Mouse (Mus musculus) forebrain, postnatal 0 days (tissue): ENCODE measurements around the gene Nova2. TPM values are rescaled to one million over a fixed set of nuclear protein-coding genes. Genes with fewer than 3 reads are reported as not detected.

Source experiments
- ATAC-seq: fragments of 200-750 bp; cut with Nextera tagmentation; 2 replicates; pipeline ENCODE4 v1.8.0; 2017; ENCODE audit warnings: mild to moderate bottlenecking, moderate library complexity
- DNase-seq: peaks from one replicate; pipeline ENCODE4 v3.0.0-alpha.2; 2015
- H3K27ac ChIP-seq: fragments of 300-500 bp; sonication (generic); 2 replicates; pipeline ENCODE4 v1.5.1; 2014; ENCODE audit warnings: low read depth, mild to moderate bottlenecking, antibody characterized with exemption, low read length, moderate library complexity, mixed read lengths
- H3K27me3 ChIP-seq: fragments of 300-500 bp; sonication (generic); 2 replicates; pipeline ENCODE4 v1.6.1; 2014; ENCODE audit warnings: mild to moderate bottlenecking, low read length, mixed read lengths; ENCODE audit not compliant: insufficient read depth
- H3K36me3 ChIP-seq: fragments of 300-500 bp; sonication (generic); 2 replicates; pipeline ENCODE4 v1.6.1; 2014; ENCODE audit warnings: mild to moderate bottlenecking, moderate library complexity; ENCODE audit not compliant: insufficient read depth
- H3K4me1 ChIP-seq: fragments of 300-500 bp; sonication (generic); 2 replicates; pipeline ENCODE4 v1.6.1; 2014; ENCODE audit warnings: antibody characterized with exemption; ENCODE audit not compliant: insufficient read depth
- H3K4me2 ChIP-seq: fragments of 300-500 bp; sonication (generic); 2 replicates; pipeline ENCODE4 v1.6.1; 2014; ENCODE audit warnings: low read depth, mild to moderate bottlenecking, moderate library complexity
- H3K4me3 ChIP-seq: fragments of 300-500 bp; sonication (generic); 2 replicates; pipeline ENCODE4 v1.5.1; 2014; ENCODE audit warnings: low read depth, low read length, mixed read lengths
- H3K9ac ChIP-seq: fragments of 300-500 bp; sonication (generic); 2 replicates; pipeline ENCODE4 v1.6.1; 2014; ENCODE audit warnings: mild to moderate bottlenecking
- H3K9me3 ChIP-seq: fragments of 300-500 bp; sonication (generic); 2 replicates; pipeline ENCODE4 v1.6.1; 2016; ENCODE audit warnings: low read length
- CTCF ChIP-seq: sonication (generic); IDR thresholded peaks from 2 replicates; pipeline ENCODE4 v1.5.1; 2016; ENCODE audit warnings: antibody characterized with exemption, control low read depth, low read depth
- WGBS: fragments of 180-500 bp; shearing (Covaris S2); extraction: QIAGEN DNeasy Blood & Tissue Kit; methylation state at CpG from one replicate; pipeline ENCODE4 v1.1.7; 2014; 5-methylcytosine and 5-hydroxymethylcytosine counted together
- polyA plus RNA-seq: library from polyadenylated mRNA; unstranded; fragments of >200 nt; fragmentation: Nextera tagmentation; extraction: Ambion mirVana; gene quantifications from 2 replicates; pipeline ENCODE4 v1.2.1, GENCODE M21; 2015
- total RNA-seq: library from RNA; depleted of rRNA; stranded (reverse); fragments of >200 nt; gene quantifications from 2 replicates; pipeline ENCODE4 v1.2.3, GENCODE M21; 2014

Nova2 gene
- total and polyA plus RNA-seq, 2 experiments from 2014 or later: 11.4 to 19.5 TPM

DNA sequence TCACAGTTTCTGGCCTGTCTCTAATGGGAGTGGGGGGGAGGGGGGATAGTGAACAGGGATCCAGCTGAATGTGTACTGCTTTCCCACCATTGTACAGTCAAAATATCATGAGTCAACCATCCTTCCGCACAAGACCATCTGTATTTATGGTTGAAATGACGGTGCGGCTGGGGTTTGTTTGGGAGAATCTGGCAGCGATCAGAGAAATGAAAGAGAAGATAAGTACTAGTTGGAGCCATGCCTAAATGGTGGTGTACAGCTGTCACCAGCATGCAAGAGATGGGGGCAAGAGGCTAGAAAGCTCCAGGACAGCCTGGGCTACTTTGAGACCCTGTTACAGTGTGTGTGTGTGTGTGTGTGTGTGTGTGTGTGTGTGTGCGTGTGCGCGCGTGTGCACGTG lies 52.7 kb downstream of the Nova2 start:
- TF ChIP-seq CTCF: no peak
- no peak overlapping the region for H3K4me2 ChIP-seq
- ATAC-seq (peak; percentile 59), DNase-seq (no peak)
- no peak overlapping the region for H3K27ac ChIP-seq
- WGBS: 68% methylated on average over 9 of the region's 9 CpGs
- no peaks in the 10 kb centered on the region for H3K27me3 ChIP-seq
- H3K36me3 ChIP-seq: no peaks in the 10 kb centered on the region
- H3K9me3 ChIP-seq: no peaks in the 10 kb centered on the region
- H3K4me3 ChIP-seq: no peak overlapping the region
- no peak overlapping the region for H3K9ac ChIP-seq
- no peaks in the 10 kb centered on the region for H3K4me1 ChIP-seq

DNA sequence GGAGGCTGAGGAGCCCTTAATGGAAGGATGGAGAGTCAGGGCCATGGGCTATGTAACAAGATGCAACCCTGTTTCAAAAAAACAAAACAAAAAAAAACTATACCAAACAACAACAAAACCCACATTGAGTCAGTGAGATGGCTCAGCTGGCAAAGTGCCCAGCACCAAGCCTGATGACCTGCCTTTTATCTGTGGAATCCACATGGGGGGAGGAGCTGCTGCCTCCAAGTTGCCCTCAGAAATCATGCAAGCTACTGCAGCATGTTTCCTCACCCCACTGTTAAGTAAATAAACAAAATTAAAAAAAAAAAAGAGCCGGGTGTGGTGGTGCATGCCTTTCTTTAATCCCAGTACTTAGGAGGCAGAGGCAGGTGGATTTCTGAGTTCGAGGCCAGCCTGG lies 60.8 kb downstream of the Nova2 start:
- H3K27me3 ChIP-seq: no peaks in the 10 kb centered on the region
- no peak for TF ChIP-seq CTCF
- no peak overlapping the region for H3K4me3 ChIP-seq
- no peak overlapping the region for H3K27ac ChIP-seq
- no peaks in the 10 kb centered on the region for H3K36me3 ChIP-seq
- WGBS: 77% methylated on average over 2 of the region's 2 CpGs
- H3K9ac ChIP-seq: no peak overlapping the region
- ATAC-seq: no peak
- DNase-seq: no peak
- no peaks in the 10 kb centered on the region for H3K9me3 ChIP-seq
- H3K4me1 ChIP-seq: no peaks in the 10 kb centered on the region
- no peak overlapping the region for H3K4me2 ChIP-seq

DNA sequence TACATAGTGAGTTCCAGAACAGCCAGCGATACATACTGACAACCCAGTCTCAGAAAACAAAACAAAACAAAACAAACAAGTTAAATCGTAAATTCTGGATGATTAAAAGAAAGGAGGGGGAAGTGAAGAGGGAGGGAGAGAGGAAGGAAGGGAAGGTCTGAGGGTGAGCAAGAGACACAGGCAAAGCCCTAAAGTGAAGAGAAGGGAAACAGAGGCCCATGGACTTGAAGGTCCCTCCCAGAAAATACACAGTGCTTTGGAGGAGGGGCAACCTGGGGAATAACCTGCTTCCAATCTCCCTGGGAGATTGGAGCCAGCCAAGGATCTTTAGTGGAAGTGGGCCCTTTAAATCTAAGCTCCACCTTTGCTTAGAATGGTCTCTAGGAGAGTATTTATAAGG lies 61.4 kb downstream of the Nova2 start, which contains the start of gene Nanos2:
Gene Nanos2 (plus strand): TSS at position 301 of the 400 bp plus-strand sequence.
- Histone ChIP-seq H3K9me3 (no peaks in the 10 kb centered on the region), H3K9ac (no peak within 1 kb of the TSS)

GRCm38 (mm10) chr7:18987747-18988146 lies 62.1 kb downstream of the Nova2 start:
- ATAC-seq: no peak

More for the DNA sequence above, 61.4 kb downstream of the Nova2 start, which contains the start of gene Nanos2:
- no peak for ATAC-seq
- Histone ChIP-seq H3K27ac (no peak within 1 kb of the TSS), H3K27me3 (no peaks in the 10 kb centered on the region), H3K4me1 (no peaks in the 10 kb centered on the region), H3K36me3 (no peaks in the 10 kb centered on the region), H3K4me2 (no peak within 1 kb of the TSS), H3K4me3 (no peak within 1 kb of the TSS)
- WGBS: 68% methylated on average over 2 of the region's 2 CpGs
- no peak for DNase-seq
- TF ChIP-seq CTCF: no peak

GRCm38 (mm10) chr7:18988780-18989179 lies 63.1 kb downstream of the Nova2 start:
- peaks cover 8% of the 10 kb centered on the region for H3K4me1 ChIP-seq
- no peak overlapping the region for H3K4me2 ChIP-seq
- no peak overlapping the region for H3K9ac ChIP-seq
- WGBS: 78% methylated on average over 6 of the region's 6 CpGs
- no peak overlapping the region for H3K4me3 ChIP-seq
- no peak for TF ChIP-seq CTCF
- no peaks in the 10 kb centered on the region for H3K27me3 ChIP-seq
- no peaks in the 10 kb centered on the region for H3K36me3 ChIP-seq
- ATAC-seq: no peak
- H3K27ac ChIP-seq: no peak overlapping the region
- DNase-seq: no peak
- H3K9me3 ChIP-seq: no peaks in the 10 kb centered on the region

More at GRCm38 (mm10) chr7:18987747-18988146, 62.1 kb downstream of the Nova2 start:
- WGBS: 76% methylated on average over 13 of the region's 13 CpGs
- Histone ChIP-seq H3K9ac (no peak overlapping the region), H3K9me3 (no peaks in the 10 kb centered on the region), H3K4me3 (no peak overlapping the region), H3K36me3 (no peaks in the 10 kb centered on the region), H3K4me1 (peaks cover 4% of the 10 kb centered on the region), H3K4me2 (no peak overlapping the region), H3K27ac (no peak overlapping the region), H3K27me3 (no peaks in the 10 kb centered on the region)
- TF ChIP-seq CTCF: no peak
- no peak for DNase-seq

DNA sequence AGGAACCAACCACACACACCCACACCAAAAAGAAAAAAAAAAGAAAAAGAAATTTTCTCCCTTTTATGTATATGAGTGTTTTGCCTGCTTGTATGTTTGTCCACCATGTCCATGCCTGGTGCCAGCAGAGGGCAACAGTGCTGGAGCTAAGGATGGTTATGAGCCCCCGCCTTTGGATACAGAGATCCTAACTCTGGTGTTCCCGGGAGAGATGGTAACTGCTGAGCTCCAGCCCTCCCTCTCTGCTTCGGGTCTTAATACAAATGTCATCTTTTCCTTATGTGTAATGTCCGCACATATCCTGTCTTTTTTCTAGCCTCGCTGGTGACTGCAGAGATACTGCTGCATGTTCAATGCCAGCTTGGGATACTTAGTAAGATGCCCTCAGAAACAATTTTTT lies 64.3 kb downstream of the Nova2 start:
- DNase-seq (peak; percentile 59), ATAC-seq (no peak)
- H3K9me3 ChIP-seq: no peaks in the 10 kb centered on the region
- peak overlapping the region; percentile 83 for H3K4me2 ChIP-seq
- peak; percentile 48 for TF ChIP-seq CTCF
- H3K36me3 ChIP-seq: no peaks in the 10 kb centered on the region
- peak overlapping the region; percentile 67 for H3K4me3 ChIP-seq
- peak overlapping the region; percentile 66 for H3K27ac ChIP-seq
- 4% methylated on average over 5 of the region's 5 CpGs for WGBS
- H3K9ac ChIP-seq: peak overlapping the region; percentile 51
- H3K27me3 ChIP-seq: no peaks in the 10 kb centered on the region
- peaks cover 8% of the 10 kb centered on the region for H3K4me1 ChIP-seq

DNA sequence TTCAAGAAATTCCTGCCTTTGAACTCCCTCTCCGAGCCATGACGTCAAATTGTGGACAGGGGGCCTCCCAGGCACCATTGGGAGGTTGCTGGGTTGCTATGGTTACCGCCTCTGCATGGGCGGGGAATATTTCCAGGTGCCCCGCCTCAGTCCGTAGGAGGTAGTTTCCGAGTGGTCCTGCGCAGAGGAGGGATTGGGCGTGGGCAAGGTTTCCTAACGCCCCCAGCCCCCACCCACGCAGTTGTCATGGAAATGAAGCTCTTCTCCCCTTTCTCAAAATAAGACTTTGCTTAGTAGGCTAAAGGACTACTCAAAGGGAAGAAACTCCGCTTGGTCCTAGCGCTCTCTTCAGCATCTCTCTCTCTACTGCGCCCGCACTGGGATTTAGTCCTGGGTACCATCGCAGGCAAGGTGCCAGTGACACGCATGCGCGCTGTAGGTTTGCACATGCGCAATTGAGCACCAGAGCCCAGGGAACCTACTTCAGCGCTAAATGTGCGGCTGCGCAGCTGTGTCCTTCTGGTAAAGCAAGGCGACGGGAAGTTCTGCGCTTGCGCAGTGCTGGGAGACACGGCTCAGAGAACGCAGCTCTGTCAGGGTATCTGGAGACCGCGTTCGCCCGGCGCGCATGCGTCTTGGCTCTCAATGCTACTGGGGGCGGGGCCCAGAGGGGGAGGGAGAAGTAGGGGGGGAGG lies 65.1 kb downstream of the Nova2 start, which contains the start of gene Mypop:
Gene Mypop (plus strand): TSS at position 645 of the 695 bp plus-strand sequence.
- Histone ChIP-seq H3K9me3 (no peaks in the 10 kb centered on the region), H3K27ac (peak within 1 kb of the TSS; percentile 71), H3K36me3 (no peaks in the 10 kb centered on the region), H3K4me1 (peaks cover 8% of the 10 kb centered on the region), H3K27me3 (no peaks in the 10 kb centered on the region), H3K9ac (peak within 1 kb of the TSS; percentile 60), H3K4me2 (peak within 1 kb of the TSS; percentile 83), H3K4me3 (peak within 1 kb of the TSS; percentile 67)
- under 1% methylated on average over 36 of the region's 37 CpGs for WGBS
- peak; percentile 18; the same call in 1 of the 2 replicates for TF ChIP-seq CTCF
- ATAC-seq (peak; percentile 93), DNase-seq (peak; percentile 100)
